Mouse (Mus musculus): Measurements from ENCODE around the gene Chil4. TPM values are rescaled to one million over a fixed set of nuclear protein-coding genes. Genes with fewer than 3 reads are reported as not detected.
"Not testable (repeated sequence)": the region's sequence is repeated elsewhere in the genome, so short reads cannot be mapped to it uniquely, and the experiment has no call there.

Gene Chil4
- not detected in 2 replicates for polyA plus RNA-seq (2011; ENCODE audit: insufficient read length, low read depth, missing spikeins)

GRCm38 (mm10) chr3:106219407-106219806, at the start of gene Chil4:
TSS of gene Chil4 (minus strand) at chr3:106219507.
- no peak within 1 kb of the TSS for H3K4me3 ChIP-seq (ENCODE audit: insufficient read depth, low read length)
- no peaks in the 10 kb centered on the region for H3K4me1 ChIP-seq (ENCODE audit: control insufficient read depth, insufficient read depth, low read length)
- H3K27ac ChIP-seq (ENCODE audit: insufficient read depth, low read length): no peak within 1 kb of the TSS
- no peak for TF ChIP-seq POLR2A (IDR thresholded peaks at IDR 0.05; ENCODE audit: low read depth, low read length)
- TF ChIP-seq CTCF (IDR thresholded peaks at IDR 0.05; ENCODE audit: borderline replicate concordance, insufficient read depth, low read length): no peak

- Histone ChIP-seq H3K4me1 (ENCODE audit: control insufficient read depth, insufficient read depth, low read length) (no peaks in the 10 kb centered on the region), H3K27ac (ENCODE audit: insufficient read depth, low read length) (no peak overlapping the region), H3K4me3 (ENCODE audit: insufficient read depth, low read length) (no peak overlapping the region)
- TF ChIP-seq POLR2A (IDR thresholded peaks at IDR 0.05; ENCODE audit: low read depth, low read length): no peak
- no peak for TF ChIP-seq CTCF (IDR thresholded peaks at IDR 0.05; ENCODE audit: borderline replicate concordance, insufficient read depth, low read length)
These were observed 46.5 kb upstream of the Chil4 start for GRCm38 (mm10) chr3:106265854-106266253.

GRCm38 (mm10) chr3:106264854-106265253, 45.5 kb upstream of the Chil4 start:
- Histone ChIP-seq H3K4me3 (ENCODE audit: insufficient read depth, low read length) (no peak overlapping the region), H3K27ac (ENCODE audit: insufficient read depth, low read length) (no peak overlapping the region), H3K4me1 (ENCODE audit: control insufficient read depth, insufficient read depth, low read length) (no peaks in the 10 kb centered on the region)
- no peak for TF ChIP-seq POLR2A (IDR thresholded peaks at IDR 0.05; ENCODE audit: low read depth, low read length)
- no peak for TF ChIP-seq CTCF (IDR thresholded peaks at IDR 0.05; ENCODE audit: borderline replicate concordance, insufficient read depth, low read length)

- H3K4me1 ChIP-seq (ENCODE audit: control insufficient read depth, insufficient read depth, low read length); H3K27ac ChIP-seq (ENCODE audit: insufficient read depth, low read length); H3K4me3 ChIP-seq (ENCODE audit: insufficient read depth, low read length): not testable (repeated sequence)
These were observed 37.8 kb upstream of the Chil4 start for GRCm38 (mm10) chr3:106257076-106257475.

- Histone ChIP-seq H3K4me1 (ENCODE audit: control insufficient read depth, insufficient read depth, low read length) (no peaks in the 10 kb centered on the region), H3K27ac (ENCODE audit: insufficient read depth, low read length) (no peak overlapping the region), H3K4me3 (ENCODE audit: insufficient read depth, low read length) (no peak overlapping the region)
- TF ChIP-seq POLR2A (IDR thresholded peaks at IDR 0.05; ENCODE audit: low read depth, low read length) (no peak), CTCF (IDR thresholded peaks at IDR 0.05; ENCODE audit: borderline replicate concordance, insufficient read depth, low read length) (no peak)
These were observed 33.4 kb upstream of the Chil4 start for GRCm38 (mm10) chr3:106252719-106253118.

GRCm38 (mm10) chr3:106250763-106251399, 31.6 kb upstream of the Chil4 start:
- not testable (repeated sequence) for H3K27ac ChIP-seq (ENCODE audit: insufficient read depth, low read length); H3K4me3 ChIP-seq (ENCODE audit: insufficient read depth, low read length); H3K4me1 ChIP-seq (ENCODE audit: control insufficient read depth, insufficient read depth, low read length)

- not testable (repeated sequence) for H3K4me1 ChIP-seq (ENCODE audit: control insufficient read depth, insufficient read depth, low read length); H3K27ac ChIP-seq (ENCODE audit: insufficient read depth, low read length); H3K4me3 ChIP-seq (ENCODE audit: insufficient read depth, low read length)
These were observed 28.1 kb upstream of the Chil4 start for GRCm38 (mm10) chr3:106247369-106247768.

- not testable (repeated sequence) for H3K4me1 ChIP-seq (ENCODE audit: control insufficient read depth, insufficient read depth, low read length); H3K27ac ChIP-seq (ENCODE audit: insufficient read depth, low read length); H3K4me3 ChIP-seq (ENCODE audit: insufficient read depth, low read length)
These were observed 20.9 kb upstream of the Chil4 start for GRCm38 (mm10) chr3:106240210-106240609.

- H3K4me3 ChIP-seq (ENCODE audit: insufficient read depth, low read length): no peak overlapping the region
- no peak for TF ChIP-seq POLR2A (IDR thresholded peaks at IDR 0.05; ENCODE audit: low read depth, low read length)
- H3K27ac ChIP-seq (ENCODE audit: insufficient read depth, low read length): no peak overlapping the region
- H3K4me1 ChIP-seq (ENCODE audit: control insufficient read depth, insufficient read depth, low read length): no peaks in the 10 kb centered on the region
These were observed 20.0 kb upstream of the Chil4 start for GRCm38 (mm10) chr3:106239196-106239791.

- H3K4me3 ChIP-seq (ENCODE audit: insufficient read depth, low read length); H3K4me1 ChIP-seq (ENCODE audit: control insufficient read depth, insufficient read depth, low read length); H3K27ac ChIP-seq (ENCODE audit: insufficient read depth, low read length): not testable (repeated sequence)
These were observed 4.1 kb upstream of the Chil4 start for GRCm38 (mm10) chr3:106223391-106223790.

GRCm38 (mm10) chr3:106221625-106222265, 2.4 kb upstream of the Chil4 start:
- H3K27ac ChIP-seq (ENCODE audit: insufficient read depth, low read length): no peak overlapping the region
- TF ChIP-seq POLR2A (IDR thresholded peaks at IDR 0.05; ENCODE audit: low read depth, low read length) (no peak), CTCF (IDR thresholded peaks at IDR 0.05; ENCODE audit: borderline replicate concordance, insufficient read depth, low read length) (no peak)

GRCm38 (mm10) chr3:106218284-106218954, 888 bp downstream of the Chil4 start:
- H3K4me3 ChIP-seq (ENCODE audit: insufficient read depth, low read length); H3K27ac ChIP-seq (ENCODE audit: insufficient read depth, low read length); H3K4me1 ChIP-seq (ENCODE audit: control insufficient read depth, insufficient read depth, low read length): not testable (repeated sequence)

More at GRCm38 (mm10) chr3:106221625-106222265, 2.4 kb upstream of the Chil4 start:
- no peak overlapping the region for H3K4me3 ChIP-seq (ENCODE audit: insufficient read depth, low read length)
- H3K4me1 ChIP-seq (ENCODE audit: control insufficient read depth, insufficient read depth, low read length): no peaks in the 10 kb centered on the region

- not testable (repeated sequence) for H3K4me1 ChIP-seq (ENCODE audit: control insufficient read depth, insufficient read depth, low read length); H3K27ac ChIP-seq (ENCODE audit: insufficient read depth, low read length); H3K4me3 ChIP-seq (ENCODE audit: insufficient read depth, low read length)
These were observed 21.3 kb downstream of the Chil4 start for GRCm38 (mm10) chr3:106198030-106198429.

GRCm38 (mm10) chr3:106197246-106197645, 22.1 kb downstream of the Chil4 start:
- not testable (repeated sequence) for H3K4me1 ChIP-seq (ENCODE audit: control insufficient read depth, insufficient read depth, low read length); H3K27ac ChIP-seq (ENCODE audit: insufficient read depth, low read length); H3K4me3 ChIP-seq (ENCODE audit: insufficient read depth, low read length)

All from embryonic fibroblast, embryonic 13.5 days (primary cell).